Mouse (Mus musculus) CD4-positive naive resting alpha-beta T cell, adult 57 days (primary cell): Measurements from ENCODE around the gene Mast2. TPM values are rescaled to one million over a fixed set of nuclear protein-coding genes. Genes with fewer than 3 reads are reported as not detected.

Source experiments
- total RNA-seq: library from RNA; stranded (reverse); gene quantifications from one replicate; pipeline ENCODE4 v1.2.4, GENCODE M21; 2023

Gene Mast2
- total RNA-seq: 24.2 TPM

DNA sequence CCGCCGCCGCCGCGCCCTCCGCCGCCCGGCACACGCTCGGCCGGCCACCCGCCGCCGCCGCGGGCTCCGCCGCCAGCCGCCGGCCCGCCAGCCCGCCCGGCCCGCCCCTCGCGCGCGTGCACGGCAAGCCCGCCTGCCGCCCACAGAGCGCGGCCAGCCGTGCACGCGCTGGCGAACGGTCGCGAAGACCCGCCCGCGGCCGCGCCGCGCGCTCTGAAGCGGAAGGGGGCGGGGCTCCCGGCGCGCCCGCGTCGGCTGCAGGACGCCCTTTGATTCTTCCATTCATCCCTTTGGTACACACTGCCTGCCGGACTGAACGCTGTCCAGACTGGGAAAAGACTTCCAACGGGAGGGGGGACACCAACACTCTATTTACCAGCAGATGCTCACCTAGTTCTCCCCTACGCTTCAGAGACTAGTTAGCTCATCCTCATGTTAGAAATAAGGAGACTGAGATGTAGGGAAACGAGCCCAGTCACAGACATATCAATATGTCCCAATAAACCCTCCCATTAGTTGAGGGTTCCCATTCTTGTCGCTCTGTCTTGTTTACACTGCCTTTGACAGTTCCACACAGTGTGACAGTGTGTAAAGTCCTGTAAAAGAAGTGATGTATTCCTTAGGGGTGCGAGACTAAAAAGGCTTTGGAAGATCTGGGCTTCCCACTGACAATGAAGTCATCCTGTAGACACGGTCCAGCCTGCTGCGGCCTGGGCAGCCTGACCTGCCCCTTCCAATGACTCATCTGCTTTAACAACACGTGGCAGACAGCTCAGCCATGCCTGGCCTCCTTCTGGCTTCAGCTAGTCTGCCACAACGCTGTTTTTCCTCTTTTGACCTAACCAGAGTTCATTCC is at the start of gene Mast2:
Mast2 (minus strand) TSS at position 58 of the 856 bp plus-strand sequence.

DNA sequence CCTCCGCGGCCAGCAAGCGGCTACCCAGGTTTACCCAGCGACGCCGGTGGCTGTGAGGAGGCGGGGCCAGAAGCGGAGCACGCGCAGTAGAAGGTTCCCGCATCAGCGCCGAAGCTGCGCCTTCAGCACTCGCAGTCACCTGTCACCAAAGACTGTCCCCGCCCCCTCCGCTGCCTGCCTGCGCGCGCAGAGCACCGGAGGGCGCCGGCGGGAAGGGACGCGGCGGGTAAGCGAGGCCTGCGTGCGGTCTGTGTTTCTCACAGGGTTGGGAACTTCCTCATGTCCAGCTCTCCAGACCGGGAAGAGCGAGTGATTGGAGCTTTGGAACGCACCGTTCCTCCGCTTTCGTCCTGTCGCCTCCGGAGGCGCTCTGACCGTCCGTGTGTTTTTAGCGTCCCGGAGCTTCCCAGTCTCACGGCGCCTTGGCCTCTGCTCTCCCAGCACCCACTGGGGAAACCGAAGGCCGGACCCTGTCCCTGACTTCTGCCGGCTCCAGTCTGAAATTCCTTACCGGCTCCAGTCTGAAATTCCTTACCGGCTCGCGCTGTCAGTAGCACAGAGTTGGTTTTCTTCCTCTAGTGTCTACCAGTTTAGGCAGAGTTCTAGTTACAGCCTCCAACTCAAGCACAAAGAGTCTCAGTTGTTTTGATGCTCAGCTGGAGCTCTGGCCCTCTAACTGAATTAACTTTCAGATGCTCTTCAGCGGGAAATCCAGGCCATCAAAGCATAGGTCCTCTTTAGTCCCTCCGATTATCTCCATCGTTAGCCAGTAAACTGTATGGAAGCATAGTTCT is 43.6 kb upstream of the Mast2 start, which contains the start of gene Ipp:
Ipp (plus strand) TSS at position 125 of the 794 bp plus-strand sequence.

Other genes starting within 250 kb of the Mast2 start
- gene Pik3r3, start 242.6 kb downstream of the Mast2 start, total RNA-seq: 3.6 TPM
- gene Ipp, start 43.4 kb upstream of the Mast2 start, total RNA-seq: 10.4 TPM
- 8.0 TPM for gene Tmem69, start 91.8 kb upstream of the Mast2 start, total RNA-seq
- 128 TPM for gene Gpbp1l1, start 93.5 kb upstream of the Mast2 start, total RNA-seq
- 8.2 TPM for gene Ccdc17, start 132.5 kb upstream of the Mast2 start, total RNA-seq
- gene Nasp, start 163.8 kb upstream of the Mast2 start, total RNA-seq: 103 TPM
- gene Akr1a1, start 187.5 kb upstream of the Mast2 start, total RNA-seq: 176 TPM
- gene Prdx1, start 221.4 kb upstream of the Mast2 start, total RNA-seq: 165 TPM
- gene Mmachc, start 244.2 kb upstream of the Mast2 start, total RNA-seq: 3.5 TPM
- gene Ccdc163, start 244.3 kb upstream of the Mast2 start, total RNA-seq: 18.4 TPM